Mouse (Mus musculus) heart, embryonic 10.5 days (tissue): ENCODE data around the gene Gcnt7. TPM values are rescaled to one million over a fixed set of nuclear protein-coding genes. Genes with fewer than 3 reads are reported as not detected.
A peak's percentile ranks its signal among the peaks of the same experiment; 100 is the strongest.

ENCODE experiments used
- DNase-seq: peaks from one replicate; pipeline ENCODE4 v3.0.0-alpha.2; 2017; ENCODE audit warnings: low spot score
- H3K27ac ChIP-seq: fragments of 300-500 bp; sonication (generic); 2 replicates; pipeline ENCODE4 v1.5.1; 2016; ENCODE audit warnings: mild to moderate bottlenecking
- H3K27me3 ChIP-seq: fragments of 300-500 bp; sonication (generic); 2 replicates; pipeline ENCODE4 v1.6.1; 2016; ENCODE audit warnings: mild to moderate bottlenecking; ENCODE audit not compliant: poor library complexity, insufficient read depth, severe bottlenecking
- H3K36me3 ChIP-seq: fragments of 300-500 bp; sonication (generic); 2 replicates; pipeline ENCODE4 v1.6.1; 2016; ENCODE audit warnings: mild to moderate bottlenecking, moderate library complexity
- H3K4me1 ChIP-seq: fragments of 300-500 bp; sonication (generic); 2 replicates; pipeline ENCODE4 v1.6.1; 2016; ENCODE audit warnings: mild to moderate bottlenecking
- H3K4me3 ChIP-seq: fragments of 300-500 bp; sonication (generic); 2 replicates; pipeline ENCODE4 v1.5.1; 2016; ENCODE audit warnings: mild to moderate bottlenecking, moderate library complexity
- H3K9me3 ChIP-seq: fragments of 300-500 bp; sonication (generic); 2 replicates; pipeline ENCODE4 v1.6.1; 2016; ENCODE audit warnings: mild to moderate bottlenecking, moderate library complexity
- WGBS: fragments of 180-500 bp; shearing (Covaris S2); methylation state at CpG from one replicate; pipeline ENCODE4 v1.1.7; 2016; 5-methylcytosine and 5-hydroxymethylcytosine counted together
- polyA plus RNA-seq: library from polyadenylated mRNA; unstranded; fragments of >200 nt; fragmentation: Nextera tagmentation; extraction: Ambion mirVana; gene quantifications from 2 replicates; pipeline ENCODE4 v1.2.1, GENCODE M21; 2016

Gene Gcnt7
- polyA plus RNA-seq, 1 experiment from 2014 or later = 1.8 TPM

DNA sequence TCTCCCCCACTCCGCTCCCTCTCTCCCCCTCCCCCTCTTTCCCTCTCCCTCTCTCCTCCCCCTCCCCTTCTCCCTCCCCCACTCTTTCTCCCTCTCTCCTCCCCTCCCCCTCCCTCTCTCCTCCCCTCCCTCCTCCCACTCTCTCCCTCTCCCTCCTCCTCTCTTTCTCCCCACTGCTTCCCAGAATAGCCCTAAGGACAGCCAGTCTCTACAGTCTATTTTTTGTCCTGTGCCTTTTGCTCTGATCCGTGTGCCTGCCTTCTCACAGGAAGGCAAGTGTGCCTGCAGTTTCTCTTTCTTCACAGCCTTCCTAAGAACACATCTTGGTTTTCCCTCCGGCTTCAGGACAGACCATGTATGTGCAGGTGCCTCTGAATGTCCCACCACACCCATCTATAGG, 19.0 kb upstream of the Gcnt7 start:
- Histone ChIP-seq H3K4me1 (peaks cover 12% of the 10 kb centered on the region), H3K27me3 (no peaks in the 10 kb centered on the region), H3K27ac (peak overlapping the region; percentile 71), H3K4me3 (peak overlapping the region; percentile 40), H3K36me3 (no peaks in the 10 kb centered on the region), H3K9me3 (no peaks in the 10 kb centered on the region)
- no peak for DNase-seq
- WGBS = 30% methylated on average over 3 of the region's 3 CpGs

DNA sequence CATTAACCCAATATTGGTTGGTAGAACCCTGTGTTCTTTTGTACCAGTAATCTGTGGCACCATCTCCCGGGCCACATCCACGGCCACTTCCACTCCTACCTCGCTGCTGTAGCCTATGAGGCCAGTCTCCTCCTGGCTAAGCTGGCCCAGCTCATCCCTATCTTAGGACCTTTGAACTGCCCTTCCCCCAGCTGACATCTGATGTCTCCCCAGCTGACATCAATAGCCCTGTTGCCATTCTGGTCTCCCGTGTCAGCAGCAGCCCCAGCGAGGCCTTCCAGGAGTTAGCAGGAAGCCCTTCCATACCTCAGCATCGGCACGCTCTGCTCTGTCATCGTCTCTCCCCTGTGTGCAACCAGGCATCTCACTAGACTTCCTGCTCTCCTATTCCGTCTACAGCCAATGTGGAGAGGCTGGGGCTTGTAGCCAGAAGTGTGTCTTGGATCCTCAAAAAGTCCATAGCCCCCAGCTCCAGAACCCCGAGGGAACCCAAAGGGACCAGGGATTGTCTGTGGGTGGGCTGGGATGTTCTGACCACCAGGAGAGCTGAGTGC, 18.4 kb upstream of the Gcnt7 start:
- H3K4me3 ChIP-seq = peak overlapping the region; percentile 28
- H3K27ac ChIP-seq = peak overlapping the region; percentile 71
- DNase-seq = no peak
- peaks cover 12% of the 10 kb centered on the region for H3K4me1 ChIP-seq
- WGBS = 15% methylated on average over 10 of the region's 10 CpGs
- H3K36me3 ChIP-seq = no peaks in the 10 kb centered on the region
- no peaks in the 10 kb centered on the region for H3K27me3 ChIP-seq
- no peaks in the 10 kb centered on the region for H3K9me3 ChIP-seq

DNA sequence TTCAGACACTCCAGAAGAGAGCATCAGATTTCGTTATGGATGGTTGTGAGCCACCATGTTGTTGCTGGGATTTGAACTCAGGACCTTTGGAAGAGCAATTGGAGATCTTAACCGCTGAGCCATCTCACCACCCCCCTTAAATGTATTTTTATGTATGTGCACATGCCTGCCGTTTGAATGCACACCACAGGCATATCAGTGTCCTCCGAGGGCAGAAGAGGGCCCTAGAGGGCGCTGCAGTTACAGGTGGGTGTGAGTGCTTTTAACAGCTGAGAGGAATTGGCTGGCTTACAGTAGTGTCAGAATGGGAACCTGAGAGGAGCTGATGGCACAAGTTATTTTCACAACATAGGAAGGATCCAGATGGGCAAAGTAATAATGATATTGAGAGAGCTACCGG, 16.6 kb upstream of the Gcnt7 start:
- Histone ChIP-seq H3K27ac (no peak overlapping the region), H3K4me3 (no peak overlapping the region), H3K9me3 (no peaks in the 10 kb centered on the region), H3K4me1 (peaks cover 12% of the 10 kb centered on the region), H3K36me3 (peaks cover 1% of the 10 kb centered on the region), H3K27me3 (no peaks in the 10 kb centered on the region)
- no peak for DNase-seq
- 37% methylated on average over 6 of the region's 6 CpGs for WGBS

DNA sequence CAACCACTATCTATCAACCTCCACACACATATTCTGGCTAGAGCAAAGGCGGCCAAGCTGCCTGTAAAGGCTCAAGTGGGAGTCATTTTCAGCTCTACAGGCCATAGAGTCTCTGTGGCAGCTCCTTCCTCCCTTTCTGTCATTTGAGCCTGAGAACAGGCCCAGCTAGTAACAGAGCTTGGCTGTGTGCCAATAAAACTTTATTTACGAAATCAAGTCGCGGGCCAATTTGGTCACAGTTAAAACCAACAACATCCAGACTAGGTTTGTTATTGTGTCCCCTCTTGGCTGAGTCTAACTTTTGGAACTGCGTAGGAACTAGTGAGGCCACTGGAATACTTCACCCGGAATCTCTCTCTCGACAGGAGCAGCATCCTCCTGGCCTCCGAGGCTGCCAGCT, 15.2 kb upstream of the Gcnt7 start:
- peaks cover 15% of the 10 kb centered on the region for H3K36me3 ChIP-seq
- no peak overlapping the region for H3K4me3 ChIP-seq
- H3K27me3 ChIP-seq = no peaks in the 10 kb centered on the region
- no peak overlapping the region for H3K27ac ChIP-seq
- DNase-seq = no peak
- peaks cover 12% of the 10 kb centered on the region for H3K4me1 ChIP-seq
- no peaks in the 10 kb centered on the region for H3K9me3 ChIP-seq
- 75% methylated on average over 8 of the region's 8 CpGs for WGBS

DNA sequence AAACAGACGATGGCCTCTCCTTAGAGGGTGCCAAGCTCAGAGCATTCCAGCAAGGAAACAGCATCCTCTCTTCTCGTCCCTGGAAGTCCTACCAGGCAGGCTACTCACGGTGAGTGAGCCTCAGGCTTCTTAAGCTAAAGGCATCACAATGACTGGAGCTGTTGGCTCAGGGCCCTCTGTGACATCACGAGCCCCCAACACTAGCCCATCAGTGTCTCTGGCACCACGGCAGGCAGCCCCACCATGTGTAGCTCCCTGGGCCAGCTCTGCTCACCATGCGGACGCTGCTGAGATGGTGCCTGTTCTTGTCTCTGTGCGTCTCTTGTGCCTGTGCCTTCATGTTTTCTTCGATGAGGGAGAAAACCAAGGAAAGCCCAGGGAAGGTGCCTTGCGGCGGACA, 13.9 kb upstream of the Gcnt7 start, which contains the start of gene Fam209:
Fam209 (plus strand) TSS at position 203 of the 400 bp plus-strand sequence.
- DNase-seq = no peak
- no peaks in the 10 kb centered on the region for H3K9me3 ChIP-seq
- H3K27ac ChIP-seq = no peak within 1 kb of the TSS
- 85% methylated on average over 11 of the region's 11 CpGs for WGBS
- H3K27me3 ChIP-seq = no peaks in the 10 kb centered on the region
- H3K4me3 ChIP-seq = no peak within 1 kb of the TSS
- peaks cover 12% of the 10 kb centered on the region for H3K4me1 ChIP-seq
- peaks cover 27% of the 10 kb centered on the region for H3K36me3 ChIP-seq

DNA sequence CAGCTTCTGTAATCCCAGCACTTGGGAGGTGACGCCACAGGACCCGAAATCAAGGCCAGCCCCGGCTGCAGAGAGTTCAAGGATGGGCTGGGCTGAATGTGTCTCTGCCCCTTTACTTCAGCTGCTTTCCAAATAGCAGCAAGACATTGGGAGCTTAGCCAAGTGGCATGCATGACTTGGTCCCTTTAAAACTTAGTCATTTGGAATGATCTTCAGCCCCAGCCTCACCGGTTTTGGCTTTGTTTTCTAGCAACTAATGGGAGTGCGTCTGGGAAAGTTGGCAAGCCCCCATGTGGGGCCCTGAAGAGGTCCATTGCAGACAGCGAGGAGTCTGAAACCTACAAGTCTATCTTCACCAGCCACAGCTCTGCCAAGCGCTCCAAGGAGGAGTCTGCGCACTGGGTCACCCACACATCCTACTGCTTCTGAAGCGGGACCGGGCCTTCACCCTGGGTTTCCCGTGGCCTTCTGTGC, 10.0 kb upstream of the Gcnt7 start:
- Histone ChIP-seq H3K9me3 (no peaks in the 10 kb centered on the region), H3K27me3 (no peaks in the 10 kb centered on the region), H3K4me3 (no peak overlapping the region), H3K36me3 (peaks cover 63% of the 10 kb centered on the region), H3K27ac (no peak overlapping the region), H3K4me1 (no peaks in the 10 kb centered on the region)
- 95% methylated on average over 11 of the region's 11 CpGs for WGBS
- no peak for DNase-seq

DNA sequence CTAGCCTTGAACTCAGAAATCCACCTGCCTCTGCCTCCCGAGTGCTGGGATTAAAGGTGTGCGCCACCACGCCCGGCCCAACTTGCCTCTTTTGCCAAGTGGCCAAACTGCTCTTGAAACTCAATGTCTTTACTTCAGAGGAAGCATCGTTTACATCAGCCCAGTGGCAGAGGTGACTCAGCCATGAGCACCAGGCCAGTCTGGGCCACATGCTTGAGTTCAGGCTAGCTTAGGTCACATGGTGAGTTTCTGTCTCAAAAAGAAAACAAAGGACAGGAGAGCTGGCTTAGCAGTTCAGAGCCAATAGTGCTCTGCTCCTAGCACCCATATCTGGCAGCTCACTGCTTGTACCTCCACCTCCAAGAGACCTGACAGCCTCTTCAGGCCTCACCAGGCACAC, 8.8 kb upstream of the Gcnt7 start:
- 92% methylated on average over 5 of the region's 5 CpGs for WGBS
- no peaks in the 10 kb centered on the region for H3K9me3 ChIP-seq
- no peak overlapping the region for H3K4me3 ChIP-seq
- H3K27ac ChIP-seq = no peak overlapping the region
- peaks cover 68% of the 10 kb centered on the region for H3K36me3 ChIP-seq
- no peak for DNase-seq
- no peaks in the 10 kb centered on the region for H3K27me3 ChIP-seq
- H3K4me1 ChIP-seq = no peaks in the 10 kb centered on the region

DNA sequence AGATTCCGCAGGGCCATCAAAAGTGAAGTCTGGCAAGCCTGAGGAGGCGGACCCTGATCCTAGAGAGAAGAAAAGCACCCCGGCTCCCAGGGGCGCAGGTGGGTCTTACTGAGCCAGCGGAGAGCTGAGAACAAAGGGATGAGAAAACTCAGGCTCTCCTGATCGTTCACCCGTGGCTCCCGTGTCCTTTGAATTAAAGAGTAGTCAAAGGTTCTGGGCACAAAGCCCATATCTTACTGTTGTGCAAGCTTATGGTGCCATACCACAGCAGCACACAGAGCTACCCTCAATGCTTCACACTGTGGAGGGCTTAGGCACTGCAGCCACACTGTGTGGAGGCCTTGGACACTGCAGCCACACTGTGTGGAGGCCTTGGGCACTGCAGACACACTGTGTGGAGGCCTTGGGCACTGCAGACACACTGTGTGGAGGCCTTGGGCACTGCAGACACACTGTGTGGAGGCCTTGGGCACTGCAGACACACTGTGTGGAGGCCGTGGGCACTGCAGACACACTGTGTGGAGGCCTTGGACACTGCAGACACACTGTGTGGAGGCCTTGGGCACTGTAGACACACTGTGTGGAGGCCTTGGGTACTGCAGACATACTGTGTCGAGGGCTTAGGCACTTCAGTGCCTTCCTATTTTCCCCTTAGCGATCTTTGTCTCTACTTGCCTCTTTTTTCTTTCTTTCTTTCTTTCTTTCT, 8.2 kb upstream of the Gcnt7 start:
- Histone ChIP-seq H3K36me3 (peaks cover 72% of the 10 kb centered on the region), H3K27me3 (no peaks in the 10 kb centered on the region), H3K4me1 (0 out of 2 replicates have a peak, but pooled peaks cover 3% of the 10 kb centered on the region), H3K9me3 (no peaks in the 10 kb centered on the region), H3K27ac (no peak overlapping the region), H3K4me3 (no peak overlapping the region)
- WGBS = 92% methylated on average over 11 of the region's 11 CpGs
- DNase-seq = no peak

DNA sequence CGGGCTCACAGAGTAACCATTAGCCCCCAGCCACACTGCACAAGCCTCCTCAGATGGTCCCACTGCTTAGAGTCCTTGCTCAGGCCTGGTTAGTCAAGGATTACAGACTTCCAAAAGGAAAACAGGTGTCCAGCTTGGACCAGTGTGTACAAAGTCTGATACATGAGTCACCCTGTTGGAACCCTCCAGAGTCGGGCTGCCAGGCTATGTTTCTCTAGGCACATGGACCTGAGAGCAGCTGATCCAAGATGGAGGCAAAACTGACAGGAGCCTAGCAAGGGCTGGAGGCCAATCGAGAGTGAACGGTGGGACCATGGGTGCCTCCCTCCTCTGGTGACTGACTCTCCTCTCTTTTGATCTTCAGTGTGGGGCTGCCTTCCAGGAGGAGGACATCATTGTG, 4.4 kb upstream of the Gcnt7 start:
- Histone ChIP-seq H3K9me3 (no peaks in the 10 kb centered on the region), H3K4me3 (no peak overlapping the region), H3K36me3 (peaks cover 69% of the 10 kb centered on the region), H3K27ac (no peak overlapping the region), H3K4me1 (peaks cover 16% of the 10 kb centered on the region; the same call in 1 of the 2 replicates), H3K27me3 (no peaks in the 10 kb centered on the region)
- no peak for DNase-seq
- WGBS = 90% methylated on average over 4 of the region's 4 CpGs

DNA sequence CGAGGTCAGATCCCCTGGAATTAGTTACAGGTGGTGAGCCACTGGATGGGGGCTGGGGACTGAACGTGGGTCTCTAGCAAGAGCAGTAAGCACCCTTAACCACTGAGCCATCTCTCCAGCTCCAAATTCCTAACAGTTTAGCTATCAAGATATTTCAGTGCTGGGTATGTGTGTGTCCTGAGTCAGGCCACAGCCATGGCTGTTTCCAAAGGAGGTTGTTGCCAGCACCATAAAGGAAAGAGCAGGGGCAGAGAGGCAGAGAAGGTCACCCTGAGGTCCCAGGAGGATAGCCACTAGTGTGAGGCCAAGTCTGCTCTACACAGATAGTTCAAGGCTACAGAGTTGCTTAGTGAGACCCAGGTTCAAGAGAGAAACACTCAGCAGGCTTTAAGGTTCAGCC, 2.3 kb upstream of the Gcnt7 start:
- DNase-seq = no peak
- peaks cover 58% of the 10 kb centered on the region for H3K36me3 ChIP-seq
- H3K9me3 ChIP-seq = no peaks in the 10 kb centered on the region
- H3K4me1 ChIP-seq = peaks cover 16% of the 10 kb centered on the region; the same call in 1 of the 2 replicates
- no peaks in the 10 kb centered on the region for H3K27me3 ChIP-seq
- WGBS = 70% methylated on average over 2 of the region's 2 CpGs
- no peak overlapping the region for H3K27ac ChIP-seq
- H3K4me3 ChIP-seq = no peak overlapping the region

DNA sequence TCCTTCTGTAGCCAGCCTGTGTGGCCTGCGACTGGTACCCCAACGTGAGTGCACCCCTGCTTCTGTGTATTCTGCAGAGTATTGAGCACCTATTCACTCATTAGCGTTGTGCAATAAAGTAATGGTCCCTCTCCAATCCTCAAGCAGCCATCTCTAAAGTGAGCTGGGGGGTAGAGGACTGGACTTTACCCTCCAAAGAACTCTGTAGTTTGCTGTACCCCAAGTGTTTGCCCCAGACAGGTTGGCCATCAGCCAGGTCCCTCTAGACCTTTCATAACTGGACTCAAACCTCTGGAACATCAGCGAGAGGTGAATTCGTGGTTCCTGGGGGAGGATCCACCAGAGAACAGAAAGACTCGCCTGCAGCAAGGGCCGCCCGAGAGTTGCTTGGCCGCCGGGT, 5.9 kb downstream of the Gcnt7 start:
- Histone ChIP-seq H3K4me3 (no peak overlapping the region), H3K4me1 (no peaks in the 10 kb centered on the region), H3K27me3 (no peaks in the 10 kb centered on the region), H3K36me3 (peaks cover 69% of the 10 kb centered on the region), H3K9me3 (no peaks in the 10 kb centered on the region), H3K27ac (no peak overlapping the region)
- DNase-seq = no peak
- 87% methylated on average over 10 of the region's 10 CpGs for WGBS

DNA sequence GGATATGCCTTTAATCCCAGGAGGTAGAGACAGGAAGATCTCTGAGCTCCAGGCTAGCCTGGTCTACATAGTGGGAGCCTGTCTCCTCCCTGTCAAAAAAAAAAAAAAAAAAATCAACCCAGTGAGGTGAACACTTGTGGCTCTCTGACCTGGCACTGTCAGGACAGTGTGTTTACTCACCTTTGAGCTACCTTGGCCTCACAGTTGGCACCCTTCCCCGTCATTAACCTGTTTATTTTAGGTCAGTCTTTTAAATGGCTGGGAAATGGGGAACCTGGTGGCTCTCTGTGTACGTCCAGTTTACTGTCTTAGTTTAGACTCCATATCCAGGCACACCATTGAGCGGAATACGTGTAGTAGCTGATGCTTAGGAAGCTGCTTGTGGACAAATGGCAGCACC, 6.4 kb downstream of the Gcnt7 start:
- 95% methylated on average over 4 of the region's 4 CpGs for WGBS
- Histone ChIP-seq H3K27me3 (no peaks in the 10 kb centered on the region), H3K36me3 (peaks cover 71% of the 10 kb centered on the region), H3K4me3 (no peak overlapping the region), H3K9me3 (no peaks in the 10 kb centered on the region), H3K27ac (no peak overlapping the region), H3K4me1 (no peaks in the 10 kb centered on the region)
- no peak for DNase-seq

DNA sequence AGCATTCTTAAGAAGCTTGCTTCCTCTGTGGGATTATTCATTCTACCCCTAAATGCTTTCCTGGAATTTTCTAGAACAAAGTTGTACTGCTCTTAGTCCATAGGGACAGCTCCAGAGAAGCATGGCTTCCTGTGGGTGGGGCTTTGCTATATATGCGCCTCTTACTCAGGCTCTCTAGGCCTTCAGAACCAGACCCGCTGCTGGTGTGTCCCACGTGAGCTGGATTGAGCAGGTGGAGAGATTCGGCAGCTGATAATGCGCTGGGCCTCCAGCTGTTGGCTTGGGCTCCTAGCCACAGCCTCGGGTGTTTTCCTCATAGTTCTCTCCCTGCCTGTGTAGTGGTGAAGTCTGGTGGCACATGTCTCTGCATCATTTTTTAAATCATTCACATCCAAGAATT, 7.8 kb downstream of the Gcnt7 start:
- peaks cover 80% of the 10 kb centered on the region for H3K36me3 ChIP-seq
- no peak overlapping the region for H3K27ac ChIP-seq
- no peaks in the 10 kb centered on the region for H3K9me3 ChIP-seq
- WGBS = 83% methylated on average over 6 of the region's 6 CpGs
- H3K4me1 ChIP-seq = no peaks in the 10 kb centered on the region
- no peak for DNase-seq
- no peaks in the 10 kb centered on the region for H3K27me3 ChIP-seq
- no peak overlapping the region for H3K4me3 ChIP-seq
